Mouse (Mus musculus): ENCODE data around the gene A3galt2.

GRCm38 (mm10) chr4:128734217-128734616 is 20.9 kb upstream of the A3galt2 start:
- TF ChIP-seq CTCF (IDR thresholded peaks at IDR 0.05; ENCODE audit: control insufficient read depth, insufficient read depth, insufficient replicate concordance, low read depth, low read length): no peak
- no peak for TF ChIP-seq POLR2A (IDR thresholded peaks at IDR 0.05; ENCODE audit: control insufficient read depth, low read depth, low read length)
